Mouse (Mus musculus) ES-Bruce4 (cell line): Measurements from ENCODE around the gene Cwc22.

ENCODE experiments used
- CTCF ChIP-seq: IDR thresholded peaks from one replicate; pipeline ENCODE4 v1.8.1; 2011; ENCODE audit warnings: low read depth, low read length
- EP300 ChIP-seq: IDR thresholded peaks from 2 replicates; pipeline ENCODE4 v1.6.1; 2011; ENCODE audit warnings: low read depth, low read length; ENCODE audit not compliant: insufficient read depth
- POLR2A ChIP-seq: IDR thresholded peaks from one replicate; pipeline ENCODE4 v1.8.1; 2011; ENCODE audit warnings: low read length; ENCODE audit not compliant: insufficient read depth

GRCm38 (mm10) chr2:77888056-77888455 is 58.1 kb downstream of the Cwc22 start:
- no peak for TF ChIP-seq EP300
- TF ChIP-seq CTCF: no peak
- TF ChIP-seq POLR2A: no peak
